Mouse (Mus musculus) ES-E14 (cell line): Measurements from ENCODE around the gene Mfsd4b3. TPM values are rescaled to one million over a fixed set of nuclear protein-coding genes. Genes with fewer than 3 reads are reported as not detected.
"Not testable (repeated sequence)": the region's sequence is repeated elsewhere in the genome, so short reads cannot be mapped to it uniquely, and the experiment has no call there.

Experiments used
- DNase-seq: peaks from one replicate; pipeline ENCODE4 v3.0.0-alpha.2; 2013; ENCODE audit warnings: low read depth, low spot score
- H3K27ac ChIP-seq: 2 replicates; pipeline ENCODE4 v1.5.1; 2012; ENCODE audit warnings: low read depth, mild to moderate bottlenecking, low read length, moderate library complexity, mixed read lengths; ENCODE audit not compliant: poor library complexity, insufficient read depth, severe bottlenecking
- H3K36me3 ChIP-seq: 2 replicates; pipeline ENCODE4 v1.6.1; 2012; ENCODE audit warnings: mild to moderate bottlenecking, low read length, moderate library complexity, mixed read lengths; ENCODE audit not compliant: control insufficient read depth, poor library complexity, insufficient read depth, severe bottlenecking
- H3K4me1 ChIP-seq, 2 experiments: fragments of 150-350 bp in 1 of 2; sonication (generic) in 1 of 2; 2 replicates each; pipeline ENCODE4 v1.6.1; 2012; ENCODE audit warnings: low read length in 2 of 2, mild to moderate bottlenecking in 1 of 2, mixed read lengths in 1 of 2; ENCODE audit not compliant: control insufficient read depth in 2 of 2, insufficient read depth in 2 of 2, poor library complexity in 1 of 2
- H3K4me3 ChIP-seq, 2 experiments: fragments of 150-350 bp in 1 of 2; sonication (generic) in 1 of 2; 2 replicates each; pipeline ENCODE4 v1.5.1; 2012; ENCODE audit warnings: low read length in 2 of 2, low read depth in 1 of 2, mild to moderate bottlenecking in 1 of 2, mixed read lengths in 1 of 2; ENCODE audit not compliant: insufficient read depth in 1 of 2, poor library complexity in 1 of 2, severe bottlenecking in 1 of 2
- H3K9ac ChIP-seq: 2 replicates; pipeline ENCODE4 v1.6.1; 2012; ENCODE audit warnings: low read depth, mild to moderate bottlenecking, low read length, mixed read lengths; ENCODE audit not compliant: poor library complexity, insufficient read depth, severe bottlenecking
- H3K9me3 ChIP-seq: fragments of 150-350 bp; sonication (generic); 2 replicates; pipeline ENCODE4 v1.6.1; 2012; ENCODE audit warnings: low read depth, mild to moderate bottlenecking, low read length; ENCODE audit not compliant: control insufficient read depth, insufficient read depth
- CHD2 ChIP-seq: IDR thresholded peaks from 2 replicates; pipeline ENCODE4 v1.6.1; 2014; ENCODE audit warnings: mild to moderate bottlenecking, low read depth, low read length, inconsistent platforms
- HCFC1 ChIP-seq: IDR thresholded peaks from 2 replicates; pipeline ENCODE4 v1.6.1; 2012; ENCODE audit warnings: low read length, inconsistent platforms, borderline replicate concordance; ENCODE audit not compliant: insufficient read depth
- MAFK ChIP-seq: IDR thresholded peaks from 2 replicates; pipeline ENCODE4 v1.6.1; 2014; ENCODE audit warnings: mild to moderate bottlenecking, low read depth, low read length, inconsistent platforms; ENCODE audit not compliant: insufficient read depth
- ZC3H11A ChIP-seq: IDR thresholded peaks from 2 replicates; pipeline ENCODE4 v1.6.1; 2012; ENCODE audit warnings: low read depth, mild to moderate bottlenecking, inconsistent platforms, low read length, borderline replicate concordance
- ZNF384 ChIP-seq: IDR thresholded peaks from 2 replicates; pipeline ENCODE4 v1.6.1; 2012; ENCODE audit warnings: low read depth, low read length, inconsistent platforms
- in situ Hi-C, 2 experiments: fragments of 600-800 bp; cut with MboI; formaldehyde crosslinking; loops; one replicate each; pipeline ENCODE4 v1.15.1; 2025; ENCODE audit warnings: low sequenced_read_pairs in 2 of 2, inconsistent platforms in 1 of 2; ENCODE audit not compliant: unreplicated experiment in 2 of 2
- total RNA-seq: library from RNA; depleted of rRNA; stranded (reverse); fragments of 300-350 nt; gene quantifications from 2 replicates; pipeline ENCODE4 v1.2.3, GENCODE M21; 2012

Mfsd4b3 gene
- total RNA-seq, 1 experiment, result 0.18 TPM

GRCm38 (mm10) chr10:39949377-39949954 lies 10.5 kb downstream of the Mfsd4b3 start:
- in situ Hi-C loops, result no loop called here
- TF ChIP-seq CHD2, result no peak
- Histone ChIP-seq H3K4me1 (no peaks in the 10 kb centered on the region), H3K9me3 (no peaks in the 10 kb centered on the region), H3K4me3 (no peak overlapping the region), H3K9ac (no peak overlapping the region), H3K36me3 (no peaks in the 10 kb centered on the region), H3K27ac (no peak overlapping the region)
- DNase-seq, result no peak

DNA sequence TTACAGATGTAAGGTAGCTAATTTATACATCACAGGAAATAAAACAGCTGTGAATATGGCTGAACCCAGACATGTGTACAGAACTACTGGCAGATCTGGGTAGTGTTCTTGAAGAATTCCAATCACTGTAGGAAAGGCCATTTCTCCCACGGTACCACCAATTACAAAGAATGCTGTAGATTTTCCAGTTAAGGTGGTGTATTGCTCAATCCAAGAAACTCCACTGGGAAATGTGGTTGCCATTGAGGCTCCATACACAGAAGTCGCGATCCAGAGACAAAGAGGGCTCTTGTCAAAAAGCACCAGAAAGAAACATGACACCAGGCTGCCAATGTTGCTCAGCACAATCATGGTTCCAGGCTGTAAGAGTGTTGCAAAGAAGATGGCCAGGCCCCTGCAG lies 12.8 kb downstream of the Mfsd4b3 start:
- in situ Hi-C loops, H3K36me3 ChIP-seq, H3K4me1 ChIP-seq, H3K9me3 ChIP-seq, DNase-seq, H3K4me3 ChIP-seq, H3K9ac ChIP-seq, H3K27ac ChIP-seq: not testable (repeated sequence)

DNA sequence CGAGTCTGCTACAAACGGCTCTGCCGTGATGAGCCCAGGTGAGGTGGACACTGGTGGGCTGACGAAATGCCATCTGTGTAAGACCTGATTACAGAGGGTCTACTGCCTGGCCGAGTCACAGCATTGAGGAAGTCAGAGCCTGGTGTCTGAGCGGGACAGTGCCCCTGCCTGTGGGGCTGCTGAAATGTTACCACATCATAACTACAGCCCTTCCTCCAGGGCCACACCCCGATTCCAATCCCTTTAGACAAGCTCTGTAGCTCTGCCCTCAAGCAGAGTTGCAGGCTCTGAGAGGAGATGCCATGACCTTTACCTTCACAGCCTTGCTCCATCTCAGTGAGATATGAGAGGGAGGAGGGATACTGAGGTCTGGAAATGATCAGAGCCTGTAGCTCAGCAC lies 23.4 kb downstream of the Mfsd4b3 start:
- no peaks in the 10 kb centered on the region for H3K4me1 ChIP-seq
- H3K9me3 ChIP-seq, result no peaks in the 10 kb centered on the region
- TF ChIP-seq ZNF384 (no peak), MAFK (no peak), CHD2 (no peak), HCFC1 (no peak), ZC3H11A (no peak)
- no peak overlapping the region for H3K9ac ChIP-seq
- H3K36me3 ChIP-seq, result no peaks in the 10 kb centered on the region
- H3K27ac ChIP-seq, result no peak overlapping the region
- DNase-seq, result no peak
- in situ Hi-C loops, result no loop called here
- no peak overlapping the region for H3K4me3 ChIP-seq

- Histone ChIP-seq H3K9me3 (no peaks in the 10 kb centered on the region), H3K4me3 (peak within 1 kb of the TSS; percentile 51 to 69), H3K9ac (0 out of 2 replicates have a peak within 1 kb of the TSS, but pooled peaks have one; percentile 39), H3K36me3 (no peaks in the 10 kb centered on the region), H3K27ac (no peak within 1 kb of the TSS), H3K4me1 (0 out of 4 replicates have a peak, but pooled peaks cover 0 to 2% of the 10 kb centered on the region in 2 experiments)
- DNase-seq, result no peak
- in situ Hi-C loops, result no loop called here
- TF ChIP-seq MAFK (no peak), HCFC1 (no peak), ZNF384 (no peak), CHD2 (no peak), ZC3H11A (no peak)
Measured at GRCm38 (mm10) chr10:39926616-39927139, 33.3 kb downstream of the Mfsd4b3 start, which contains the start of gene Mfsd4b2. Gene Mfsd4b2, minus strand, starts transcription at chr10:39926923.

DNA sequence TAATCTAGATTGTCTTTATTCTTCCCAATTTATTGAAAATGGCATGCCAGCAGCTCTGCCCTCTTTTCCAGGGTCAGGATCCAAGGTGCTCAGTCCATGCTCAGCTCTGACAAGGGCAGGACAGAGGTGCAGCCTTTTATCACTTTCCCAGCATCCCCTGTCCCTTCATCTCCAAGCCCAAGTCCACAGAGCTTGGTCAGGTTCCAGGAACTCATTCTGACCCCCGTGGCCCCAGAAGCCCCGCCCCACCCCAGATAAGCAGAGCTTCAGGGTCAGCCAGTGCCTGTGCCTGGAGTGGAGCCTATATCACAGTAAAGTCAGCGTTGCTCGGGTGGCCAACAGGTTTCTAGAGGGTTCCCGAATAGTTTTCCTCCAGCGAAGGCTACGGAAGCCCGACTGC lies 35.4 kb downstream of the Mfsd4b3 start:
- in situ Hi-C loops, H3K9me3 ChIP-seq, H3K27ac ChIP-seq, H3K4me1 ChIP-seq, DNase-seq, H3K36me3 ChIP-seq, H3K9ac ChIP-seq, H3K4me3 ChIP-seq: not testable (repeated sequence)
